Mouse (Mus musculus) forebrain, embryonic 14.5 days (tissue): ENCODE results near the gene Srcin1. TPM values are rescaled to one million over a fixed set of nuclear protein-coding genes. Genes with fewer than 3 reads are reported as not detected.

Experiments
- ATAC-seq: fragments of 200-750 bp; cut with Nextera tagmentation; 2 replicates; pipeline ENCODE4 v1.8.0; 2017; ENCODE audit warnings: mild to moderate bottlenecking, moderate library complexity
- DNase-seq: peaks from one replicate; pipeline ENCODE4 v3.0.0-alpha.2; 2015; ENCODE audit warnings: low spot score
- H3K27ac ChIP-seq: fragments of 300-500 bp; sonication (generic); 2 replicates; pipeline ENCODE4 v1.5.1; 2014; ENCODE audit warnings: low read depth, mild to moderate bottlenecking, control low read depth, low read length, moderate library complexity
- H3K27me3 ChIP-seq: fragments of 300-500 bp; sonication (generic); replicated peaks from 2 replicates; pipeline ENCODE4 v1.6.1; 2014; ENCODE audit warnings: low read length, control low read depth, mixed read lengths; ENCODE audit not compliant: control insufficient read depth, insufficient read depth
- H3K36me3 ChIP-seq: fragments of 300-500 bp; sonication (generic); 2 replicates; pipeline ENCODE4 v1.6.1; 2014; ENCODE audit warnings: low read length, control low read depth; ENCODE audit not compliant: control insufficient read depth, insufficient read depth
- H3K4me1 ChIP-seq: fragments of 300-500 bp; sonication (generic); 2 replicates; pipeline ENCODE4 v1.6.1; 2014; ENCODE audit warnings: antibody characterized with exemption, low read length, control low read depth; ENCODE audit not compliant: control insufficient read depth, insufficient read depth
- H3K4me2 ChIP-seq: fragments of 300-500 bp; sonication (generic); 2 replicates; pipeline ENCODE4 v1.6.1; 2014; ENCODE audit warnings: mild to moderate bottlenecking, control low read depth, low read length
- H3K4me3 ChIP-seq: fragments of 300-500 bp; sonication (generic); 2 replicates; pipeline ENCODE4 v1.5.1; 2014; ENCODE audit warnings: low read depth, low read length, control low read depth
- H3K9ac ChIP-seq: fragments of 300-500 bp; sonication (generic); 2 replicates; pipeline ENCODE4 v1.6.1; 2014; ENCODE audit warnings: mild to moderate bottlenecking, low read length, control low read depth, moderate library complexity
- H3K9me3 ChIP-seq: fragments of 300-500 bp; sonication (generic); replicated peaks from 2 replicates; pipeline ENCODE4 v1.6.1; 2016; ENCODE audit warnings: low read length, control low read depth, mixed read lengths; ENCODE audit not compliant: control insufficient read depth
- WGBS: fragments of 180-500 bp; shearing (Covaris S2); extraction: QIAGEN DNeasy Blood & Tissue Kit; methylation state at CpG from one replicate; pipeline ENCODE4 v1.1.7; 2014; 5-methylcytosine and 5-hydroxymethylcytosine counted together
- polyA plus RNA-seq: library from polyadenylated mRNA; unstranded; fragments of >200 nt; fragmentation: Nextera tagmentation; extraction: Ambion mirVana; gene quantifications from 2 replicates; pipeline ENCODE4 v1.2.1, GENCODE M21; 2014

The Srcin1 gene
- polyA plus RNA-seq, 1 experiment from 2014 or later: 5.6 TPM

GRCm38 (mm10) chr11:97512511-97512910, 63.5 kb downstream of the Srcin1 start:
- DNase-seq (no peak), ATAC-seq (no peak)
- Histone ChIP-seq H3K9me3 (no peaks in the 10 kb centered on the region), H3K4me3 (no peak overlapping the region), H3K27ac (no peak overlapping the region), H3K4me2 (no peak overlapping the region), H3K36me3 (peaks cover 28% of the 10 kb centered on the region), H3K9ac (no peak overlapping the region), H3K27me3 (no peaks in the 10 kb centered on the region), H3K4me1 (0 out of 2 replicates have a peak, but pooled peaks cover 2% of the 10 kb centered on the region)
- WGBS: 29% methylated on average over 6 of the region's 6 CpGs

- Histone ChIP-seq H3K4me3 (no peak overlapping the region), H3K4me1 (0 out of 2 replicates have a peak, but pooled peaks cover 2% of the 10 kb centered on the region), H3K27ac (no peak overlapping the region; the same call in 1 of the 2 replicates), H3K36me3 (peaks cover 22% of the 10 kb centered on the region), H3K9ac (no peak overlapping the region), H3K27me3 (no peaks in the 10 kb centered on the region), H3K9me3 (no peaks in the 10 kb centered on the region), H3K4me2 (no peak overlapping the region)
- ATAC-seq (no peak), DNase-seq (no peak)
- 63% methylated on average over 13 of the region's 13 CpGs for WGBS
Measured at GRCm38 (mm10) chr11:97511661-97512369, 64.2 kb downstream of the Srcin1 start.

- H3K4me1 ChIP-seq: 0 out of 2 replicates have a peak, but pooled peaks cover 2% of the 10 kb centered on the region
- H3K9ac ChIP-seq: no peak overlapping the region
- no peak overlapping the region for H3K4me3 ChIP-seq
- peak; percentile 53 for DNase-seq
- H3K27me3 ChIP-seq: no peaks in the 10 kb centered on the region
- no peak overlapping the region for H3K27ac ChIP-seq
- WGBS: 24% methylated on average over 10 of the region's 10 CpGs
- H3K4me2 ChIP-seq: no peak overlapping the region
- ATAC-seq: peak; percentile 33; the same call in 1 of the 2 replicates
- peaks cover 15% of the 10 kb centered on the region for H3K36me3 ChIP-seq
- H3K9me3 ChIP-seq: no peaks in the 10 kb centered on the region
Measured at GRCm38 (mm10) chr11:97510966-97511660, 64.9 kb downstream of the Srcin1 start.

GRCm38 (mm10) chr11:97509715-97510485, 66.1 kb downstream of the Srcin1 start:
- H3K9me3 ChIP-seq: no peaks in the 10 kb centered on the region
- H3K4me1 ChIP-seq: 0 out of 2 replicates have a peak, but pooled peaks cover 2% of the 10 kb centered on the region
- no peak overlapping the region for H3K4me2 ChIP-seq
- H3K4me3 ChIP-seq: no peak overlapping the region
- peaks cover 3% of the 10 kb centered on the region; the same call in 1 of the 2 replicates for H3K36me3 ChIP-seq
- no peaks in the 10 kb centered on the region for H3K27me3 ChIP-seq
- H3K9ac ChIP-seq: no peak overlapping the region
- 52% methylated on average over 24 of the region's 24 CpGs for WGBS
- H3K27ac ChIP-seq: no peak overlapping the region
- ATAC-seq (peak; percentile 27; the same call in 1 of the 2 replicates), DNase-seq (no peak)

- Histone ChIP-seq H3K9ac (no peak overlapping the region), H3K27ac (no peak overlapping the region), H3K4me1 (0 out of 2 replicates have a peak, but pooled peaks cover 2% of the 10 kb centered on the region), H3K4me3 (no peak overlapping the region), H3K36me3 (no peaks in the 10 kb centered on the region), H3K27me3 (no peaks in the 10 kb centered on the region), H3K4me2 (no peak overlapping the region), H3K9me3 (no peaks in the 10 kb centered on the region)
- ATAC-seq (no peak), DNase-seq (no peak)
- 53% methylated on average over 5 of the region's 5 CpGs for WGBS
Measured at GRCm38 (mm10) chr11:97509058-97509457, 66.9 kb downstream of the Srcin1 start.

GRCm38 (mm10) chr11:97508198-97508597, 67.8 kb downstream of the Srcin1 start:
- no peak overlapping the region for H3K9ac ChIP-seq
- H3K27me3 ChIP-seq: no peaks in the 10 kb centered on the region
- no peak for DNase-seq
- no peak overlapping the region for H3K4me2 ChIP-seq
- 0 out of 2 replicates have a peak, but pooled peaks cover 2% of the 10 kb centered on the region for H3K4me1 ChIP-seq
- ATAC-seq: no peak
- 91% methylated on average over 3 of the region's 3 CpGs for WGBS
- no peak overlapping the region for H3K27ac ChIP-seq
- H3K9me3 ChIP-seq: no peaks in the 10 kb centered on the region
- H3K4me3 ChIP-seq: no peak overlapping the region
- no peaks in the 10 kb centered on the region for H3K36me3 ChIP-seq

- WGBS: 53% methylated on average over 8 of the region's 8 CpGs
- H3K4me1 ChIP-seq: 0 out of 2 replicates have a peak, but pooled peaks cover 2% of the 10 kb centered on the region
- peaks cover 6% of the 10 kb centered on the region for H3K27me3 ChIP-seq
- no peak overlapping the region for H3K4me2 ChIP-seq
- H3K36me3 ChIP-seq: no peaks in the 10 kb centered on the region
- H3K27ac ChIP-seq: no peak overlapping the region
- ATAC-seq (no peak), DNase-seq (no peak)
- no peak overlapping the region for H3K4me3 ChIP-seq
- H3K9me3 ChIP-seq: no peaks in the 10 kb centered on the region
- H3K9ac ChIP-seq: no peak overlapping the region
Measured at GRCm38 (mm10) chr11:97506331-97506730, 69.7 kb downstream of the Srcin1 start.

- Histone ChIP-seq H3K36me3 (no peaks in the 10 kb centered on the region), H3K4me2 (no peak overlapping the region), H3K9ac (no peak overlapping the region), H3K4me3 (no peak overlapping the region), H3K9me3 (no peaks in the 10 kb centered on the region), H3K27me3 (peaks cover 11% of the 10 kb centered on the region), H3K27ac (no peak overlapping the region), H3K4me1 (peaks cover 5% of the 10 kb centered on the region)
- DNase-seq: no peak
- ATAC-seq: no peak
- 87% methylated on average over 4 of the region's 4 CpGs for WGBS
Measured at GRCm38 (mm10) chr11:97505784-97506183, 70.2 kb downstream of the Srcin1 start.
